Mouse (Mus musculus) intestine, postnatal 0 days (tissue): ENCODE data around the gene Slc6a3. TPM values are rescaled to one million over a fixed set of nuclear protein-coding genes. Genes with fewer than 3 reads are reported as not detected.

ENCODE experiments used
- ATAC-seq: fragments of 200-750 bp; cut with Nextera tagmentation; 2 replicates; pipeline ENCODE4 v1.8.0; 2017; ENCODE audit warnings: mild to moderate bottlenecking, moderate TSS enrichment, moderate library complexity
- H3K27ac ChIP-seq: fragments of 300-500 bp; sonication (generic); 2 replicates; pipeline ENCODE4 v1.5.1; 2014; ENCODE audit warnings: mild to moderate bottlenecking, low read depth, low read length, moderate library complexity
- H3K27me3 ChIP-seq: fragments of 300-500 bp; sonication (generic); replicated peaks from 2 replicates; pipeline ENCODE4 v1.6.1; 2014; ENCODE audit warnings: low read length, mixed read lengths; ENCODE audit not compliant: control insufficient read depth, insufficient read depth
- H3K36me3 ChIP-seq: fragments of 300-500 bp; sonication (generic); 2 replicates; pipeline ENCODE4 v1.6.1; 2014; ENCODE audit warnings: mild to moderate bottlenecking, moderate library complexity; ENCODE audit not compliant: control insufficient read depth, insufficient read depth
- H3K4me1 ChIP-seq: fragments of 300-500 bp; sonication (generic); replicated peaks from 2 replicates; pipeline ENCODE4 v1.6.1; 2014; ENCODE audit warnings: antibody characterized with exemption, low read length, mixed read lengths; ENCODE audit not compliant: control insufficient read depth, insufficient read depth
- H3K4me2 ChIP-seq: fragments of 300-500 bp; sonication (generic); replicated peaks from 2 replicates; pipeline ENCODE4 v1.6.1; 2014; ENCODE audit warnings: low read depth, mild to moderate bottlenecking, moderate library complexity
- H3K4me3 ChIP-seq: fragments of 300-500 bp; sonication (generic); 2 replicates; pipeline ENCODE4 v1.5.1; 2014; ENCODE audit warnings: low read depth, low read length
- H3K9ac ChIP-seq: fragments of 300-500 bp; sonication (generic); 2 replicates; pipeline ENCODE4 v1.6.1; 2014; ENCODE audit warnings: mild to moderate bottlenecking, low read depth, low read length
- H3K9me3 ChIP-seq: fragments of 300-500 bp; sonication (generic); 2 replicates; pipeline ENCODE4 v1.6.1; 2016; ENCODE audit warnings: mixed run types; ENCODE audit not compliant: control insufficient read depth
- CTCF ChIP-seq: sonication (generic); IDR thresholded peaks from 2 replicates; pipeline ENCODE4 v1.5.1; 2016; ENCODE audit warnings: low read depth, mild to moderate bottlenecking, control low read depth, antibody characterized with exemption, moderate library complexity
- WGBS: fragments of 180-500 bp; shearing (Covaris S2); extraction: QIAGEN DNeasy Blood & Tissue Kit; methylation state at CpG from one replicate; pipeline ENCODE4 v1.1.7; 2014; 5-methylcytosine and 5-hydroxymethylcytosine counted together
- polyA plus RNA-seq: library from polyadenylated mRNA; unstranded; fragments of >200 nt; fragmentation: Nextera tagmentation; extraction: Ambion mirVana; gene quantifications from 2 replicates; pipeline ENCODE4 v1.2.1, GENCODE M21; 2015

Slc6a3 gene
- polyA plus RNA-seq, 1 experiment from 2014 or later, result 4.3 TPM

DNA sequence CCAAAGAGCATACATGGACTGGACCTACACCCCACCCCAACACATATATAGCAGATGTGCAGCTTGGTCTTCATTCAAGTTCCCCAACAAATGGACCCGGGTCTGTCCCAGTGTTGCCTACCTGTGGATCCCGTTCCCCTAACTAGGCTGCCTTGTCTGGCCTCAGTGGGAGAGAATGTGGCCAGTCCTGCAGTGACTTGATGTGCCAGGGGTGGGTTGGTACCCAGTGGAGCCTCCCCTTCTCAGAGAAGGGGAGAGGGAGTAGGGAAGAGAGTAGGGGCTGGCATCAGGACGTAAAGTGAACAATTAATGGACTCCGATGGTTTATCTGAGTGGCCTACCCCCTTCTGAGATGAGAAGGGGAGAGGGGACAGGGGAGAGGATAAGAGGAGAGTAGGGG, 66.5 kb downstream of the Slc6a3 start:
- H3K27me3 ChIP-seq, result no peaks in the 10 kb centered on the region
- no peak for TF ChIP-seq CTCF
- no peak overlapping the region for H3K27ac ChIP-seq
- WGBS, result 57% methylated on average over 4 of the region's 4 CpGs
- H3K4me3 ChIP-seq, result peak overlapping the region; percentile 60
- H3K4me1 ChIP-seq, result peaks cover 5% of the 10 kb centered on the region; the same call in 1 of the 2 replicates
- H3K9ac ChIP-seq, result peak overlapping the region; percentile 59
- H3K4me2 ChIP-seq, result peak overlapping the region; percentile 88
- ATAC-seq, result no peak
- peaks cover 21% of the 10 kb centered on the region for H3K36me3 ChIP-seq
- no peaks in the 10 kb centered on the region for H3K9me3 ChIP-seq

DNA sequence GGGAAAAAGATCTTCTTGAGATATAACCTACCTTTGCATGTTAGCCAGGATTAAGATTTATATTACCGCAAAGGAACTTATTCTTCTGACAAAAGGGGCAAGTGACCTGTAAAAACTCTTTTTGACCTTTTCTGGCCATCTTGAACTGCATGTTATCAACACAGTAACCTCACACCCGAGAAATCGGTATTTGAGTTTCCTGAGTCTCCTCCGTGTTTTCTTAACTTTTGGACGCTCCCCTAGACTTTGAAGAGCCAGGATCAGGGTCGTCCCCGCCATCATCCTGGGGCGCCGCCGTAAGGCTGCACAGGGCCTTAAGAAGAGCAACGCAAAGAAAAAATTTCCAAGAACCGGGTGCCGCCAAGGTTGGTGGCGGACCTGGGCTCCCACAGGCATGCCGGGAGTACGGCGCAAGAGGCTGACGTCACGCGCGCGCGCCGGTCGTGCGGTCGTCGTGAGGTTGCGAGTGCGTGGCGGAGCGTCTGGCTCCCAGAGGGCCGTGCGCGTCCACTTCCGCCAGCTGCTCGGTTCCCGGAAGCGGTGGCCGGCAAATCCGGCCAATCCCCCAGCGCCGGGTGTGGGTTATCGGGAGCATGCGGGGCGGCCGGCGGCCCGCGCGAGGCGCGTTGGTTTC, 67.1 kb downstream of the Slc6a3 start, which contains the start of gene Clptm1l:
Gene Clptm1l, plus strand, starts transcription at position 485 of the 634 bp plus-strand sequence.
- Histone ChIP-seq H3K27me3 (no peaks in the 10 kb centered on the region), H3K4me3 (peak within 1 kb of the TSS; percentile 60), H3K9me3 (no peaks in the 10 kb centered on the region), H3K36me3 (peaks cover 27% of the 10 kb centered on the region), H3K27ac (peak within 1 kb of the TSS; percentile 58), H3K4me1 (peaks cover 5% of the 10 kb centered on the region; the same call in 1 of the 2 replicates), H3K9ac (peak within 1 kb of the TSS; percentile 59), H3K4me2 (peak within 1 kb of the TSS; percentile 88)
- no peak; the same call in 1 of the 2 replicates for TF ChIP-seq CTCF
- WGBS, result under 1% methylated on average over 46 of the region's 53 CpGs
- ATAC-seq, result peak; percentile 97

DNA sequence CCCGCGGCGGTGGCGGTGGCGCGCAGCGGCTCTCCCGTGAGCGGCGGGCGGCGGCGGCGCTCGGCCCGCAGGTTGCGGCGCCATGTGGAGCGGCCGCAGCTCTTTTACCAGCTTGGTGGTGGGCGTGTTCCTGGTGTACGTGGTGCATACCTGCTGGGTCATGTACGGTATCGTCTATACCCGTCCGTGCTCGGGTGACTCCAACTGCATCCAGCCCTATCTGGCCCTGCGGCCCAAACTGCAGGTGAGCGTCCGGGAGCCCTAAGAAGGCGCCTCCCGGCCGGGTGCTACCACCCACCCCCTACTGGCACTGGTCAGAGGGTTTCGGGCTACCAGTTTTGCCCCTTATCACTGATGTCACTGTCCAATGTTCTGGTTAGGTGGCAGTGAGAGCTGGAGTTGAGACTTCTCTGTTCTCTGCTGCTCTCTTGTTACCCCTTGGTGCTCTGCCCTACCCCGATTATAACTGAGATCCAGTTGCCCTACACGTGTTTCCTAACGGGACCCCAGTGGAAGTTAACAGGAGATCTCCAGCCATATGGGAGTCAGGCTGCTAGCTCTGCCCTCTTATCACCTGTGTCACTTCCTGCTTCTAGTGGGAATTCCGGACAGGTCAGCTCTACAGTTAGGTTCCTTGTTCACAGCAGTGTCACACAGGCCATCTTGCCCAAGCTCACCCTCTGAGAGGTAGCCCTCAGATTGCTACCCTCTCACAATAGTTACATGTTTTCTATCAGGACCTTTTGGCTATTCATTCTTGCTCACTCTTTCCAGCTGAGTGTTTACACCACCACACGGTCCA, 67.8 kb downstream of the Slc6a3 start:
- Histone ChIP-seq H3K9ac (peak overlapping the region; percentile 59), H3K4me2 (peak overlapping the region; percentile 88), H3K4me3 (peak overlapping the region; percentile 60), H3K4me1 (peaks cover 5% of the 10 kb centered on the region; the same call in 1 of the 2 replicates), H3K9me3 (no peaks in the 10 kb centered on the region), H3K27me3 (no peaks in the 10 kb centered on the region), H3K36me3 (peaks cover 34% of the 10 kb centered on the region), H3K27ac (peak overlapping the region; percentile 58)
- peak; percentile 77 for ATAC-seq
- no peak for TF ChIP-seq CTCF
- WGBS, result 3% methylated on average over 39 of the region's 39 CpGs

DNA sequence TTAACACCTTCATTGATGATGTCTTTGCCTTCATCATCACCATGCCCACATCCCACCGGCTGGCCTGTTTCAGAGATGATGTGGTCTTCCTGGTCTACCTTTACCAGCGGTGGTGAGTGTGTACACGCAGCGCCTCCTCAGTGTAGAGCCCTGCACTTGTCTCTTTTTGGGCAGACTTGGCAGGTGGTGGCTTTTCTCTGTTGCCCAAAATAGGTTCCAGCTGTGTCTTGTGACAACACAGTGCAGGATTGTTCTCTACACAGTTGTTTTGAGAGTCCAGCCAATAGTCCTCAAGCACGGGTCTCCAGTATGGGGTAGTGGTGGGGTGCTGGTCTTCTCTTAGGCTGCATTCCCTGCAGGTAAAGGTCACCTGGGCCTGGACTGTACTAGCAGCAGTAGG, 81.9 kb downstream of the Slc6a3 start:
- Histone ChIP-seq H3K36me3 (peaks cover 85% of the 10 kb centered on the region), H3K9me3 (no peaks in the 10 kb centered on the region), H3K9ac (no peak overlapping the region), H3K4me2 (no peak overlapping the region), H3K27ac (no peak overlapping the region), H3K27me3 (no peaks in the 10 kb centered on the region), H3K4me1 (no peaks in the 10 kb centered on the region), H3K4me3 (no peak overlapping the region)
- 92% methylated on average over 5 of the region's 5 CpGs for WGBS
- no peak for TF ChIP-seq CTCF
- ATAC-seq, result no peak

DNA sequence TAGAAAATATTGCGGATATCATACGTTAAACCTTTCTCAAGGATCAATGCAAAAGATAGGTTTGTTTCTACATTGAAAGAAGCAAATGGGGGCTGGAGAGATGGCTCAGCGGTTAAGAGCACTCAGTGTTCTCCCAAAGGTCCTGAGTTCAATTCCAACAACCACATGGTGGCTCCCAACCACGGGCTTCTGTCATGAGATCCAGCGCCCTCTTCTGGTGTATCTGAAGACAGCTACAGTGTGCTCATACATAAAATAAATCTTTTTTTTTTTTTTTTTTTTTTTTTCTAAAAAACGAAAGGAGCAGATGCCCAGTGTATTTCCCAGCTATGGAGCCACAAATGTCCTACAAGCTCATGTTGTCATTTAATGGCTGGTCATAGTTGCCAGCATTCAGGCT, 84.1 kb downstream of the Slc6a3 start:
- Histone ChIP-seq H3K4me1 (no peaks in the 10 kb centered on the region), H3K9ac (no peak overlapping the region), H3K4me2 (no peak overlapping the region), H3K36me3 (peaks cover 63% of the 10 kb centered on the region), H3K4me3 (no peak overlapping the region), H3K9me3 (no peaks in the 10 kb centered on the region), H3K27me3 (no peaks in the 10 kb centered on the region), H3K27ac (no peak overlapping the region)
- peak; percentile 60 for TF ChIP-seq CTCF
- 65% methylated on average over 6 of the region's 6 CpGs for WGBS
- ATAC-seq, result no peak

DNA sequence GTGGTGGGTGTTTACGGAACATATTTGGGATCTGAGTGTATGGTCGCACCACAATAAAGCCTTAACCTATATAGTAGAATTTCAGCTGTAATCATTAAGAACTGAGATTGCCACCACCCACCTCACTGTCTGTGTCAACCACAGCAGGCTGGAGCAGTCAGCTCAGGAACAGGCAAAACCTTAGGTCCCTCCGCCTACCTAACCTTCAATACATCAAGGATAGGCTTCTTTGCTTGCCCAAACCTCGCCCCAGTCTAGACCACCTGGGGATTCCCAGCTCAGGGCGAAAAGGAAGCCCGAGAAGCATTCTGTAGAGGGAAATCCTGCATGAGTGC, 89.8 kb downstream of the Slc6a3 start:
- Histone ChIP-seq H3K9ac (no peak overlapping the region), H3K4me2 (peak overlapping the region; percentile 76), H3K9me3 (no peaks in the 10 kb centered on the region), H3K36me3 (peaks cover 13% of the 10 kb centered on the region; the same call in 1 of the 2 replicates), H3K4me3 (peak overlapping the region; percentile 47), H3K27me3 (no peaks in the 10 kb centered on the region), H3K27ac (peak overlapping the region; percentile 75; the same call in 1 of the 2 replicates), H3K4me1 (peaks cover 14% of the 10 kb centered on the region; the same call in 1 of the 2 replicates)
- no peak for ATAC-seq
- 42% methylated on average over 6 of the region's 6 CpGs for WGBS
- TF ChIP-seq CTCF, result no peak; the same call in 1 of the 2 replicates
